Mouse (Mus musculus) limb, embryonic 15.5 days (tissue): Measurements from ENCODE around the gene Gm10203. TPM values are rescaled to one million over a fixed set of nuclear protein-coding genes. Genes with fewer than 3 reads are reported as not detected.
"Not testable (repeated sequence)": the region's sequence is repeated elsewhere in the genome, so short reads cannot be mapped to it uniquely, and the experiment has no call there.

Experiments
- ATAC-seq: fragments of 200-750 bp; cut with Nextera tagmentation; 2 replicates; pipeline ENCODE4 v1.8.0; 2017; ENCODE audit warnings: low read depth, moderate TSS enrichment; ENCODE audit not compliant: insufficient number of reproducible peaks, low FRiP score, low TSS enrichment
- H3K27ac ChIP-seq: fragments of 300-500 bp; sonication (generic); 2 replicates; pipeline ENCODE4 v1.5.1; 2015; ENCODE audit warnings: moderate library complexity, mild to moderate bottlenecking, inconsistent platforms
- H3K27me3 ChIP-seq: fragments of 300-500 bp; sonication (generic); 2 replicates; pipeline ENCODE4 v1.6.1; 2015; ENCODE audit warnings: inconsistent platforms
- H3K36me3 ChIP-seq: fragments of 300-500 bp; sonication (generic); 2 replicates; pipeline ENCODE4 v1.6.1; 2015; ENCODE audit warnings: inconsistent platforms
- H3K4me1 ChIP-seq: fragments of 300-500 bp; sonication (generic); 2 replicates; pipeline ENCODE4 v1.6.1; 2015; ENCODE audit warnings: inconsistent platforms
- H3K4me2 ChIP-seq: fragments of 300-500 bp; sonication (generic); 2 replicates; pipeline ENCODE4 v1.6.1; 2015; ENCODE audit warnings: mild to moderate bottlenecking, inconsistent platforms
- H3K4me3 ChIP-seq: fragments of 300-500 bp; sonication (generic); 2 replicates; pipeline ENCODE4 v1.5.1; 2015; ENCODE audit warnings: mild to moderate bottlenecking, inconsistent platforms
- H3K9ac ChIP-seq: fragments of 300-500 bp; sonication (generic); 2 replicates; pipeline ENCODE4 v1.6.1; 2015; ENCODE audit warnings: inconsistent platforms
- H3K9me3 ChIP-seq: fragments of 300-500 bp; sonication (generic); 2 replicates; pipeline ENCODE4 v1.6.1; 2016; ENCODE audit warnings: inconsistent platforms
- WGBS: fragments of 180-500 bp; shearing (Covaris S2); methylation state at CpG from one replicate; pipeline ENCODE4 v1.1.7; 2015; 5-methylcytosine and 5-hydroxymethylcytosine counted together
- polyA plus RNA-seq: library from polyadenylated mRNA; unstranded; fragments of >200 nt; fragmentation: Nextera tagmentation; extraction: Ambion mirVana; gene quantifications from 2 replicates; pipeline ENCODE4 v1.2.1, GENCODE M21; 2015

The Gm10203 gene
- polyA plus RNA-seq = not detected in 2 replicates

DNA sequence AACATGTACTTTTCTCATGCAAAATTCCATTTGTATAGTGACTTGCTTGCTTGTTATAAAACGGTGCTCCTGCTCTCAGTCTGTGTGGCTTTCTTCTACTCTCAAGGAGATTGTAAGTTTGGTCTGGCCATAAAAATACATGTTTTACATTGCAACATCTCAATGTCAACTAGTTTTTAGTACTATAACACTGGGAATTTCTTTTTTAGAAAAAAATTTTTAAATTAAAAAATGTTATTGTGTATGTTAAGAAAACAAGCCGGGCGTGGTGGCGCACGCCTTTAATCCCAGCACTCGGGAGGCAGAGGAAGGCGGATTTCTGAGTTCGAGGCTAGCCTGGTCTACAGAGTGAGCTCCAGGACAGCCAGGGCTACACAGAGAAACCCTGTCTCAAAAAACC, at the start of gene Gm10203:
Gm10203 (plus strand) TSS at position 301 of the 400 bp plus-strand sequence.
- not testable (repeated sequence) for H3K4me2 ChIP-seq, ATAC-seq, H3K36me3 ChIP-seq, H3K4me3 ChIP-seq, H3K4me1 ChIP-seq, H3K9me3 ChIP-seq, H3K27ac ChIP-seq, H3K9ac ChIP-seq, H3K27me3 ChIP-seq
- WGBS = 81% methylated on average over 8 of the region's 8 CpGs

DNA sequence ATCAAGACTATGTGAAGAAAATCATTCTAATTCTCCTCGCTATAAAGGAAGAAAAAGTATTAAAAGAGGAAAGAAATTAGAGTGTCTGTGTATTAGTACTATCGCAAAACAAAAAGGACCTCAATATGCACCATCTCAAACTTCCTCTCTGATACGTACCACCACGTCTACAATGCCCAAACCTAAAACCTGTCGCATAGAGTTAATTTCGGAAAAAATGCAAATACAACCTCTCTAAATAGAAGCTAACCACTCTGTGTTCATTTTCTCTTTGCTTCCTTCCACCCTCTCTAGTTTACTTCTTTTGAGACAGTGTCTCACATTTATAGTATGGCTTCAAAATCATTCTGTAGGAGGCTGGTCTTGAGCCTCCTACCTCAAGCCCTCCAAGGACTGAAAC, 37.6 kb upstream of the Gm10203 start:
- 93% methylated on average over 6 of the region's 6 CpGs for WGBS
- Histone ChIP-seq H3K4me3 (no peak overlapping the region), H3K9me3 (no peaks in the 10 kb centered on the region), H3K27ac (no peak overlapping the region), H3K4me2 (no peak overlapping the region), H3K4me1 (no peaks in the 10 kb centered on the region), H3K36me3 (no peaks in the 10 kb centered on the region), H3K27me3 (no peaks in the 10 kb centered on the region), H3K9ac (no peak overlapping the region)
- ATAC-seq = no peak

DNA sequence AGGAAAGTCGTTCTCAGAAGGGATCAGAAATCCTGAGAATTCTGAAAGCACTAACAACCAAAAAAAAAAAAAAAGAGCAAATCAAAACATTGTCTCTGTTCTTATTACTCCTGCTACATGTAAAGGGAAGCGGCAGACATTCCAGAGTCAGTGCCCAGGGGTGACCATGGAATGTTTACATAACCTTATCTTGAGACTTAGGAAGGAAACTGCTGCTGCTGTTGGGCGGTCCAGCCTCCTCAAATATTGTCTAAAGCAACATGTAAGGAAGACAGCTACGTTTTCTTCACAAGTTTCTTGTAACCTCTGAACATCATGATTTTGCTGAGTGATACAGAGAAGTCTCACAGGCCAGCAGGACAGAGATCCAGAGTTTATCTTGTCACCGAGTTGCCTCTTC, 36.5 kb upstream of the Gm10203 start:
- Histone ChIP-seq H3K9me3 (no peaks in the 10 kb centered on the region), H3K36me3 (no peaks in the 10 kb centered on the region), H3K4me2 (no peak overlapping the region), H3K4me3 (no peak overlapping the region), H3K27ac (no peak overlapping the region), H3K9ac (no peak overlapping the region), H3K4me1 (no peaks in the 10 kb centered on the region), H3K27me3 (no peaks in the 10 kb centered on the region)
- 38% methylated on average over 5 of the region's 5 CpGs for WGBS
- ATAC-seq = no peak

DNA sequence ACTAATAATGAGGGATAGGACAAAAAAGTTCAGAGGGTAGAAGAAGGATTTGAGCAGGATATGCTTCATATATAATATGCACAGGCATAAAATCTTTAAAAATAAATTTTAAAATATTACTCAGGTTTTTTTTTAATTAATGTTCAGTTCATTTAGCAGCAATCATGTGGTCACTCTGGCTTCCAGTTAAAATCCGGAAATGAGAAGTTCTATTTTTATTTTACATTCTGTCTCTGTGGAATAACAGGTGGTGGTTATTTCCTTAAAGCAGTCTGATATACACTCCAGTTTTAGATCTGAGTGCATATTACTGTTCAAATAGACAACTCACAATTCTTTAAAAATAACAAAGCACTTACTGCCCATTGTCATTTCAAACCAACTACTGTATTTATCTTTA, 35.4 kb upstream of the Gm10203 start:
- WGBS = 69% methylated on average over 1 of the region's 1 CpGs

DNA sequence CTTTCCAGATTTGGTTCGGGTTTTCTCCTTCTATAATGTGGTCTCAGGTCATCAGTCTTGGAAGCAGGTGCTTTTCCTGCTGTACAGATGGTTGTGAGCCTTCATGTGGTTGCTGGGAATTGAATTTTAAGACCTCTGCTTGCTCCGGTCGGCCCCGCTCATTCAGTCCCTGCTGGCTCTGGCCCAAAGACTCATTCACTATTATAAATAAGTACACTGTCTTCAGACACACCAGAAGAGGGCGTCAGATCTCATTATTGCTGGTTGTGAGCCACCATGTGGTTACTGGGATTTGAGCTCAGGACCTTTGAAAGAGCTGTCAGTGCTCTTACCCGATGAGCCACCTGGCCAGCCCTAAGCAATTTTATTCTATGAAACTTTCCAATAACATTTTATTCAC, 34.6 kb upstream of the Gm10203 start:
- no peak for ATAC-seq
- H3K4me2 ChIP-seq = no peak overlapping the region
- H3K27me3 ChIP-seq = no peaks in the 10 kb centered on the region
- H3K4me3 ChIP-seq = no peak overlapping the region
- WGBS = 51% methylated on average over 6 of the region's 6 CpGs
- 0 out of 2 replicates have a peak, but pooled peaks cover 2% of the 10 kb centered on the region for H3K4me1 ChIP-seq
- no peak overlapping the region for H3K9ac ChIP-seq
- H3K9me3 ChIP-seq = no peaks in the 10 kb centered on the region
- H3K36me3 ChIP-seq = no peaks in the 10 kb centered on the region
- H3K27ac ChIP-seq = no peak overlapping the region

More for the DNA sequence above, 35.4 kb upstream of the Gm10203 start:
- H3K4me3 ChIP-seq = no peak overlapping the region
- H3K4me2 ChIP-seq = no peak overlapping the region
- no peaks in the 10 kb centered on the region for H3K9me3 ChIP-seq
- no peak overlapping the region for H3K27ac ChIP-seq
- no peaks in the 10 kb centered on the region for H3K36me3 ChIP-seq
- no peaks in the 10 kb centered on the region for H3K27me3 ChIP-seq
- ATAC-seq = no peak
- H3K9ac ChIP-seq = no peak overlapping the region
- no peaks in the 10 kb centered on the region for H3K4me1 ChIP-seq

DNA sequence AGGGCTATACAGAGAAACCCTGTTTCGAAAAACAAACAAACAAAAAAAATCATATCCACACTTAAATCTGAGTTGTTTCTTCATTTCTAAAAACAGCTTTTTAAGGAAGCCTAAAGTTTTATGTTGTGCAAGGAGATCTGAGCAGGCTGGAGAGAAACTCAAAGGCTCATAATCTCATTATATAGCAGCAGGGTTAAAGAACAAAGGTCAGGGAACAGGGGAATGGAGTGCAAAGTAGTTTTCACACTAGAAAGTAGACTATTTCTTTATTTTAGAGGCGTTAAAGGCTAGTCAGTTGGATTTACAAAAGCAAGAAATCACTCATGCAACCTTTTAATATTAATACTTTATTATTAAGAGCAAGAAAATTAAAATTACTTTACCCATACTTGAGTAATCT, 33.7 kb upstream of the Gm10203 start:
- no peaks in the 10 kb centered on the region for H3K9me3 ChIP-seq
- no peak overlapping the region for H3K27ac ChIP-seq
- H3K4me1 ChIP-seq = 0 out of 2 replicates have a peak, but pooled peaks cover 3% of the 10 kb centered on the region
- no peak overlapping the region for H3K4me2 ChIP-seq
- no peak overlapping the region for H3K4me3 ChIP-seq
- ATAC-seq = no peak
- no peak overlapping the region for H3K9ac ChIP-seq
- H3K36me3 ChIP-seq = no peaks in the 10 kb centered on the region
- H3K27me3 ChIP-seq = no peaks in the 10 kb centered on the region
- 82% methylated on average over 2 of the region's 2 CpGs for WGBS

DNA sequence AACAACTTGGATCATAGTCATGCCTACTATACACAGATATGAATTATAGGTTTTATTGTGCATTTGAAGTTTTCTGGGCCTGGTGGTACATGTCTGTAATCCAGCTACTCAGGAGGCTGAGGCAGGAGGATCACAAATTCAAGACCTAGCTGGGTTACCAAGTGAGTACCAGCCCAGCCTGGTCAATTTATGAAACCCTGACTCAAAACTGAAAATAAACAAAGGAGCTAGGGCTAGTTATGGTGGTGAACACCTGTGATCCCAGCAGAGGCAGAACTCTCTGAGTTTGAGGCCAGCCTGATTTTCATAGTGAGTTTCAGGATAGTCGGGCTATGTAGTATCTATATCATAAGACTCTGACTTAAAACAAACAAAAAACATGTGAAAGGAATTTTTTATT, 32.7 kb upstream of the Gm10203 start:
- H3K9ac ChIP-seq = no peak overlapping the region
- H3K36me3 ChIP-seq = no peaks in the 10 kb centered on the region
- WGBS = 95% methylated on average over 1 of the region's 1 CpGs
- H3K27me3 ChIP-seq = no peaks in the 10 kb centered on the region
- H3K4me2 ChIP-seq = no peak overlapping the region
- H3K4me3 ChIP-seq = no peak overlapping the region
- H3K9me3 ChIP-seq = no peaks in the 10 kb centered on the region
- no peak overlapping the region for H3K27ac ChIP-seq
- H3K4me1 ChIP-seq = 0 out of 2 replicates have a peak, but pooled peaks cover 3% of the 10 kb centered on the region
- no peak for ATAC-seq

DNA sequence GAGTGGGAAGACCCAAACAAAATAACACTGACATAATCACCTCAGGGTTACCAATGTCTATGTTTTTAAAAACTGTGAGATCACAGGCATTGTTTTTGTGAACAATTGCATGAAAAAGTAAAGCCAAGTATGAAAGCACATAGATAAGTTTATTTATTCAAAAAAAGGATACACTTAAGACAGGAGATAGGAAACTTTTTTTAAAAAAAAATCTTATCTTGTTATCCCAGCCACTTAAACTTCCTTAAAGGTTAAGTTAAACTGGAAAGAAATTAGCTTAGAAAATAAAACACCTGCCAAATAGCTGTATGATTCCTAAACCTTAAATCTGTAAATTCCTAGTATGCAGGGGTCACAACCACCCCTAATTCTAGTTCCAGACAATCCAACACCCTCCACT, 31.0 kb upstream of the Gm10203 start:
- Histone ChIP-seq H3K9ac (no peak overlapping the region), H3K9me3 (no peaks in the 10 kb centered on the region), H3K4me3 (no peak overlapping the region), H3K27me3 (no peaks in the 10 kb centered on the region), H3K36me3 (no peaks in the 10 kb centered on the region), H3K4me1 (0 out of 2 replicates have a peak, but pooled peaks cover 3% of the 10 kb centered on the region), H3K4me2 (no peak overlapping the region), H3K27ac (no peak overlapping the region)
- ATAC-seq = no peak

DNA sequence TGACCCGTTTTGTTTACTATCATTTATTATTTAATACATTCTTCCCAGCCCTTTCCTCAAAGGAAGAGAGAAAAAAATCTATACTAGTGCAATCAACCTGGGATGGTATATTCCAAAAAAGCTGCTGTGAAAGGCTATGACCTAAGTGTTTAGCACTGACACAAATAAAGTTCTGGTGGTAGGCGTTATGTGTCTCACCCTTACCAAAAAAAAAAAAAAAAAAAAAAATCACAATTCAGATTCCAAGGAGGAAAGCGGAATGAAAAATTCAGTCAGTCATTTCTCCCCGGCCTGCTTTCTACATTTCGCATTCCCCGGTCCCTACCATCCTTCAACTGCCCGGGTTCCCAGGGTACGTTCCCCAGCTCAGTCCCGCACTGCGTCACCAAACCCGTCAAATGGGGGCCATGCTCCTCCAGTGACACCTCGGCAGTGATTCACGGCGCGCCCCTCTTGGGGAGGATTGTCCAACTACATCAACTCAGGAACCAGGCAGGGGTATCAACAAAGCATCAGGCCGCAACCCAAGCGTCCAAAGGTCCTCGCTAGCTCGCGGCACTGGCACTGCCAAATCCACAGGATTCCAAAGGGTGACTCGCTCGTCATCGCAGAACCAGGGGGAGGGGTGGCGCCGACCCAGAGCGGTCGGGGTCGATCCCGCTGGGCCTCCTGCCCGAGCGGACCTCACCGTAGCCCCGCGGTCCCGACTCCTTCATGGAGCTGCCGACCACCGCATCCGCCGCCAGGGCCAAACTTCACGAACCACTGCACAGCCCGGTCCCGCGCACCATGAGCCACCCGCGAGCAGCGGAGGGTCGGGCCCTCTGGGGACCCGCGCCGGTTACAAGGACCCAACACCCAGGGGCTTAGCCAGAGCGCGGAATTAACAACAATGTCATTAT, 29.5 kb upstream of the Gm10203 start:
- WGBS = 2% methylated on average over 52 of the region's 52 CpGs
- H3K27me3 ChIP-seq = no peaks in the 10 kb centered on the region
- 0 out of 2 replicates have a peak, but pooled peaks have one; percentile 31 for ATAC-seq
- no peaks in the 10 kb centered on the region for H3K36me3 ChIP-seq
- peak overlapping the region; percentile 84 for H3K4me2 ChIP-seq
- 0 out of 2 replicates have a peak, but pooled peaks cover 3% of the 10 kb centered on the region for H3K4me1 ChIP-seq
- peak overlapping the region; percentile 88 for H3K4me3 ChIP-seq
- peak overlapping the region; percentile 66 for H3K9ac ChIP-seq
- no peaks in the 10 kb centered on the region for H3K9me3 ChIP-seq
- peak overlapping the region; percentile 89 for H3K27ac ChIP-seq

DNA sequence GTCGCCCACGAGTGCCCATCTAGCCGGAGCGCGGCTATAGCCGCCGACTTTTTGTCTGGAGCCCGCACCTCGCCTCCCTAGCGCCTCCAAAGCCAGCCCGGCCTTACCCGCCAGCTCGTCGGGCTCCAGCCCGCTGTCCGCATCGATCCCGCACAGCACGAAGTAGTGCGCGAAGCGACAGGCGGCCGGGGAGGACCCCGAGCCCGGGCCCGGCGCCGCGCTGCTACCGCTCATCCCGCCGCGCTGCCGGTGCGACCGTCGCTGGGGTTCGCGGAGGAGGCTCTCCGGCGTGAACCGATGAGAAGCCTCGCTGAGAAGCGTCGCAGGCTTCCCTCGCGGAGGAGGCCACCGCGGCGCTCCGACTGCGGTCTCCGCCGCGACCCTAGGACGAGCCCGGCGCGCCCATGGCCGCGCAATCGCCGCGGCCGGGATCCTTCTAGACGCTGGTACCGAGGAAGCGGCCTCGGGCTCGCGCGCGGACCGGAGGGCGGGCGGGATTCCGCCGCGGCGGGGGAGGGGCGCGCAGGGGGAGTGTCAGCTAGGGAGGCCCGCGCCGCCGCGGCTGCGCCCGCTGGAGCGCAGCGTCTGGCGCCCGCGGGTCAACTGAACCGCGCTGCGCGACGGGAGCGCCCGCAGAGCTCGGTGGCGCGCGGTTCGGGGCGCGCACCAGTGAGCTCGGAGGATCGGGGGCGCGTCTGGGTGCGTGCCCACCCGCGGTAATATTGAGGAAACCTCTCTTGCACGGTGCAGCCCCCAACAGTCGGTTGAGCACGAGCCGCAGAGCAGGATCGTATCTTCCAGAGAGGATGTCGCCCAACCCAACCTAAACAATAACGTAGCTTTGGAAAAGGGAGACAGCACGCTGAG, 28.7 kb upstream of the Gm10203 start, which contains the start of gene Dennd5b:
Dennd5b (minus strand) TSS at position 605 of the 867 bp plus-strand sequence.
- H3K27me3 ChIP-seq = no peaks in the 10 kb centered on the region
- peak within 1 kb of the TSS; percentile 88 for H3K4me3 ChIP-seq
- no peaks in the 10 kb centered on the region for H3K36me3 ChIP-seq
- 0 out of 2 replicates have a peak, but pooled peaks cover 3% of the 10 kb centered on the region for H3K4me1 ChIP-seq
- no peaks in the 10 kb centered on the region for H3K9me3 ChIP-seq
- WGBS = under 1% methylated on average over 117 of the region's 124 CpGs
- ATAC-seq = peak; percentile 88
- peak within 1 kb of the TSS; percentile 89 for H3K27ac ChIP-seq
- peak within 1 kb of the TSS; percentile 66 for H3K9ac ChIP-seq
- H3K4me2 ChIP-seq = peak within 1 kb of the TSS; percentile 84

DNA sequence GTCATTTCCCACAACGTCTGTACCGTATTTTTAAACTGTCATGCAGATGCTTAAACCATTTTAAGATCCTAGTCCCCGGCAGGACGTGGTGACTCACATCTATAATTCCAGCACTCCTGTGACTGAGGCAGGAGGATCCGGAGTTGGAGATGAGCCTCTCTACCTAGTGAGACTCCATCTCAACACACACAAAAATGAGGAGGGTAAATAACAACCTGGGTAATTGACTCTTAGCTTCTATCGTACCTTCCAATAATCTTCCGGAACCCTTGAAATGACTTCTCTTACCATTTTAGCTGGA, 28.1 kb upstream of the Gm10203 start:
- peak overlapping the region; percentile 89 for H3K27ac ChIP-seq
- ATAC-seq = no peak; the same call in 1 of the 2 replicates
- H3K4me2 ChIP-seq = peak overlapping the region; percentile 84
- 13% methylated on average over 7 of the region's 7 CpGs for WGBS
- no peaks in the 10 kb centered on the region for H3K9me3 ChIP-seq
- H3K4me1 ChIP-seq = 0 out of 2 replicates have a peak, but pooled peaks cover 3% of the 10 kb centered on the region
- no peaks in the 10 kb centered on the region for H3K27me3 ChIP-seq
- peak overlapping the region; percentile 66 for H3K9ac ChIP-seq
- H3K4me3 ChIP-seq = peak overlapping the region; percentile 88
- no peaks in the 10 kb centered on the region for H3K36me3 ChIP-seq

DNA sequence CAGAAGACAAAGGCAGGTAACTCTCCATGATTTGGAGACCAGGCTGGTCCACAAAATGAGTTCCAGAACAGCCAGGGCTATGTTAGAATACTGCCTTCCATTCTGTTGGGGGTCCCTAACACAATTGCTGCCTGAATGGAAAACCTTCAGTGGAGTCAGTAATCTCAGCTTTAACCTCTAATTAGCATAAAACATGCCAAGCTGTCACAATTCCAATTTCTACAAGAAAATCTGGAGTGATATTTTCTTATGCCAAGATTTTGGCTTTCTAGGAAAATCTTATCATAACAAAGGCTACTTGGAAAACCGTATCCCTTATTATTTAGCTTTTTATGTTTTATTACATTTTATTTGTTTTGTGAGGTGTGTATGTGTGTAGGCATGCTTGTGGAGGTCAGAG, 26.5 kb upstream of the Gm10203 start:
- 77% methylated on average over 1 of the region's 1 CpGs for WGBS
- Histone ChIP-seq H3K9ac (no peak overlapping the region), H3K27ac (no peak overlapping the region)

More for the DNA sequence above, 26.5 kb upstream of the Gm10203 start:
- Histone ChIP-seq H3K4me2 (no peak overlapping the region), H3K9me3 (no peaks in the 10 kb centered on the region), H3K36me3 (no peaks in the 10 kb centered on the region), H3K4me3 (no peak overlapping the region), H3K27me3 (no peaks in the 10 kb centered on the region), H3K4me1 (0 out of 2 replicates have a peak, but pooled peaks cover 3% of the 10 kb centered on the region)
- no peak for ATAC-seq
